Mouse (Mus musculus) retina, adult 2 months (tissue): ENCODE results near the gene Topbp1.
A peak's percentile ranks its signal among the peaks of the same experiment; 100 is the strongest.
"Not testable (repeated sequence)": the region's sequence is repeated elsewhere in the genome, so short reads cannot be mapped to it uniquely, and the experiment has no call there.

ENCODE experiments used
- DNase-seq: peaks from one replicate; pipeline ENCODE4 v3.0.0-alpha.2; 2012; ENCODE audit warnings: low read depth, low spot score

Topbp1 gene

DNA sequence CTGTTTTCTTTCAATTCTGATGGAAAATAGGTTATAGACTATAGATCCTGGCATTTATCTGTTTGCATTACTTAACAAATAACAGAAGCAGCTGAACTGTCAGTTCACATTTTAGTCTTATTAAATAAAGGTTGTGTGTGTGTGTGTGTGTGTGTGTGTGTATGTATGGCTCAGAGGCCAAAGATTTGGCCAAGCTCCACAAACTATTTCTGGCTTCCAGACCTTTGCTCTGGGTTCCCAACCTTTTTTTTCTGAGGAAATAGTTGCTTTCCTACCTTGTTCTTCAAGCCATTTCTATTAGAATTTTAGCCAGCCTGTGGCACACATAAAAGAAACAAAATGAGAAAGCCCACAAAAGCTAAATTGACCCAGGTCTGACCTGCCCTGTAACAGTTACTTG lies 43.8 kb downstream of the Topbp1 start:
- DNase-seq, result no peak

DNA sequence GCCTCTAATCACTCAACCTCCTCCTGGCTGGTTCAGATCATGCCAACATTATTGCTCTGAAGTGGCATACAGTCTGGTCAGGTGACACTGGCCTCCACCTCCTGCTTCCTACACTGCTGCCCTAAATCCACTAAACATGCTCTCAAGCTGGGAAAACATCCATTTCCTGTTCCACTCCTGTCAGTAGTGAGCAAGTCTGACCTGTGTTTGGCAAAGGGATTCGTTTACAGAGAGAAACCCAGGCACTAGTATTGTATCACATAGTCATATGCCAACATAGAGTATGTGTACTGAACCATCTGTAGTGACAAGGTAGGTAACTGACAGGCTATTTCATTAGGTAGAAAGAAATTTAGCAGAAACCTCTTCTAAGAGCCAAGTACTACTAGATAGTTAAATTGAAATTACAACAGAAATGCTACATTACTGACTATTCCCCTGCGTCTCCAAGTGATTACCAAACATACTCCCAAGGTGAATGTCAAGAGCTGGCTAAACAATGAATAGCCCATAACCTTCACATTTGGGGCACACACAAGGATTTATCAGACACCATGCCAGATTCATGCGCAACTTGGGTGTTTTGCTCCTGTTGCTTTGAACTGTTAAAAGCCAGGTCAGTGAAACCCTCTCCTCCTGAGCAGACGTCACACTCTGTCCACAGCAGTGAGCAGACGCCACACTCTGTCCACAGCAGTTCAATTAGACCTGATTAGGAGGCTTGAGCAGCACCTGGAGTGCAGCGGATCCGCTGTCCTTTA lies 48.7 kb downstream of the Topbp1 start:
- not testable (repeated sequence) for DNase-seq

DNA sequence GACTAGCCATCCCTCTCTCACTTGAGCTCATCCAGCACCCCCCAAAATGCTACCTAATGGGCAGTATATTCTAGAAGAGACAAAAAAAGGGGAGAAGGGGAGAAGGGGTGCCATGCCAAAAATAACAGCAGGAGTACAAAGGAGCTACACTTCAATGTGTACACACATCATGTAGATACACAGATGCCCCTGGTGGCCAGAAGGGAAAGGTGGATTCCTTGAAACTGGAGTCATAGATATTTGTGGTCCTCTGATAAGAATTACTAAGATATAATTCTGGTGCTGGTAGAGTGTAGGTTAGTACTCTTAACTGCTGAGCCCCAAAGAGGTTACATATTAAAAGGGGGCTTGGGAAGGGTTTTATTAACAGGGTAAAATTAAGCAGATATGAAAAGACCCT lies 52.9 kb downstream of the Topbp1 start:
- DNase-seq, result no peak

DNA sequence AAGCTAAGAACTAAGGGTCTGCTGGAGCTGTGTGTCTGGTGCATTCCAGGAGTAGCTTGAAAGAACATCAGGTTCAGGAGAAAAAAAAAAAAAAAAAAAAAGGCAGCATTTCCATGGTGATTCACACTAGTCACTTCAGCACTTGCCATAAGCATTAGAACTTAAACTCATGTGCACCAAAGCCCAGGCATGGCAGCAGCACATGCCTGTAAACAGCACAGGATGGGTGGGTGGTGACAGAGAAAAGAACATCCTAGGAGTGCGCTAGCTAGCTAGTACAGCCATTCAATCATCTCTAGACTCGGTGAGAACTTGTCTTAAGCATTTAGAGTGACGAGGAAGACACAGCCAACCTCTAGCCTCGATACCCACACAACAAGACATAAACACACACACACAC lies 53.5 kb downstream of the Topbp1 start:
- DNase-seq, result no peak

DNA sequence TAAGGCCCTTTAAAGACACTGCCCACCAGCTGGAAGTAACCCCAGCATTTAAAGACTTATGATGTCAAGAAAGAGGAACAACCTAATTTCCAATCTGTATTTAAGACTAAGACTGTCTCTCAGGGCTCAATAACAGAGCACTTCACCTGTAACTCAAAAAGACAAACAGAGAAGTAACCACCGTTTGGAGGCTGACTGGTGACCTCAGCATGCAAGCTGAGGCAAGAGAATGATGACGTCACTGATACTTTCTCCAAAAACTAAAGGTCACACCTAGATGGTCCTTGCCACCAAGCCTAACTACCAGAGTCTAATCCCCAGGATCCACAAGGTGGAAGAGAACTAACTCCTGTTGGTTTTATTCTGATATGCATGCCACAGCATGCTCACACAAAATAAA lies 55.6 kb downstream of the Topbp1 start:
- no peak for DNase-seq

DNA sequence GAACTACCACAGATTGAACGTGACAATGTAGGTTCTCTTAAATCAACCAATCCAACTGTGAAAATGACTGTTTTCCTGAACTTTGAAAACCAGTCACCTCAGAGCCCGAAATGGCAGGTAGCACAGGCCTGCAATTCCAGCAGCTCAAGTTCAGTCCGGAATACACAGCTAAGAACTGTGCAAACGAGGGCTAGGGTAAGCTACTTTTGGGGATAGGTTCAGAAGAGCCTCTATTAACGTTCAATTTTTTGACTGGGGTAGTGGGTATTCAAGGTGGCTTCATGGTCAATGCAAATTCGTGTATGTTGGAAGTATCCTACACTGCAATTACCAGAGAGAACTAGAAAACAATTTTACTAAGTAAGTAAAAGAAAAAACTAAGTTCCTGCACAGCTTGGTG lies 58.1 kb downstream of the Topbp1 start:
- no peak for DNase-seq

DNA sequence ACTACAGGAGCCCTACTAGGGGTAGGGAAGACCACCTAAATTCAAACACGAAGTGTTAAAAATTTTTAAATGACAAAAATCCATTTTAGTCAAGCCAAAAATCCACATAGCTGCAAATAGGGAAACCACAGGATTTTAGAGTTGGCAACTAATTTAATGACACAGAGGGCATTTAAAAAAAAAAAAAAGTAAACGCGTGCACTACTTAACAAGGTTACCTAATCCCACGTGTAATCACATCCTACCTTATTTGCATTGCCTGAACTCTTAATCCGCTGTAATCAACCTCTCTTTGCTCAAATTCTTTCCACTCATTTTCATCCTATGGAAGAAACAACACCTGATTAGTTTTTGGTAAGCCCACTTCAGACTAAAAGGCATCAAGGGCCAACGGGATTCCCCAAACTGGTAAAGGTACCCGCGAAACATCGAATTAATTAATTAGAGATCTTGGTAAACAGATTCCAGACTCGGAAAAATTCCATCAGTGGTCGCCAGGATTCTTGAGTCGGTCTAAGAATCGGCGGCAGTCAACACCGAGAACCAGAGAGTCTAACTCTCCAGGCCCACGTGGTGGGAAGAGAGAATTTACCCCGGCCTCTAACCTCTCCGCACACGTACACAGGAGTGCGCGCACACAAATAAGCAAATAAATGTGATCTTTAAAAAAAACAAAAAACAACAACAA lies 58.9 kb downstream of the Topbp1 start:
- no peak for DNase-seq

DNA sequence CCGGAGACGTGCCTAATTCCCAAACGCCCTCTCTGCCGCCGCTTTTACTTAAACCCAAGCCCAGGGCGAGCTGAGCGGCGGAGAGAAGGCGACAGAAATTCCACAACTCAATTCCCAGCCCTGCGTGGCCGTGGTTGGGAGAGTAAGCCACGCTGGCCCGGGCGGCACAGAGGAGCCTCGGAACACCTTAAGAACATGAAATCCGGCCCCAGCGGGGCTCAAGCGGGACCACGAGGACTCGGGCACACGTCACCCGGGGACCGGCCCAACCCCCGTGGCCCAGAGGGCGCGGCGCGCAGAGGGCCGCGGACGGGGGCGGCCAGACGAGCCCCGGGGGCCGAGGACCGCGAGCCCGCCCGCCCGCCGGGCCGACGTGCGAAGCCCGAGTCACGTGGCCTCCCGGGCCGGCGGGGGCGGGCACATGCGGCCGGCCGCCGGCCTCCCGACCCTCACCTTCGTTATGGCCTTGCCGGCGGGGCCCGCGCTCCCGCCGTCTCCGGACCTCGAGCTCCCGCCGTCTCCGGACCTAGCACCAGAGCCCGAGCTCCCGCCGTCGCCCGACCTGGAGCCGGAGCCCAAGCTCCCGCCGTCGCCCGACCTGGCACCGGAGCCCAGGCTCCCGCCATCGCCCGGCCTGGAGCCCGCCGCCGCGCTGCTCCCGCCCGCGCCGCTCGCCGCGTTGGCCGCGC lies 59.7 kb downstream of the Topbp1 start:
- DNase-seq, result no peak

DNA sequence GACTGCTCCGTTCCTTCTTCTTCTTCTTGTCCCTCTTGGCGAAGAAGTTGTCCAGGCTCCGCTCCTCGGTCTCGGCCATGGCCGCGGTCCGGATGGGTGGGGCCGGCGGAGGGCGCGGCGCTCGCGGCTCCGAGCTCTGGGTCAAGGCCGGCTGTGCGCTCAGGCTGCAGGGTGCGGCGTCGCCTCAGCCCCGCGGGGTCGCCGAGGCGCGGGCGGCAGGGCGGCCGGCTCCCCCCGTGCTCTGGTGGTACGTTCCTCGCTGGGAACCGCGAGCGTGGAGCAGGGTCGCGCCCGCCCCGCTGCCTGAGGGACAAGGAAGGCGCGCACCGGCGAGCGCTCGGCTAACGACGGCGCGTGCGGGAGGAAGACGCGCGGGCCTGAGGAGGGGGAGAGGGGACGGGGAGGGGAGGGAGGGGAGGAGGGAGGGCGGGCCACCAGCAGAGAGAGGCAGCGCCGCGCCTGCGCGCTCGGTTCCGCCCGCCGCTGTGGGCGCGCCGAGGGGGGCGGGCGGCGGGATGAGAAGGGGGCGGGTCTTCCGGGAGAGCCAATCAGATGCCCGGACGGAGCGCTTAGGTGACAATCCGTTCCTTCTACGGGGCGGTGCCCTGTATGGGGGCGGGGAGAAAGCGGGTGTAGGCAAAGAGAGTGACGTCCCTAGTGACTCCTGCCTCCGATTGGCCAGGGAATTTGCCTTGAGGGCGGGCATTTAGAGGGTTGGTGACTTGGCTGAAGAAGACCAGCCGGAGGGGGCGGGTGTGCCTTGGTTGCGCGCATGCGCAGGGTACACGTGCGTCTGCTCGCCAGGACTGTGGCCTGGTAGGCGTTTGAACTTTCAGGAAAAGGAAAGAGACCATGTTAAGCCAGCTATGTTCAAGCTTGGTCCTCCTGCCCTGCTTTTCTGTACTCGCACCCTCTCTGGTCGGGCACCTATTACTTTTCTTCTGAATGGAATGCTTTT lies 60.6 kb downstream of the Topbp1 start, which contains the start of gene Cdv3:
Gene Cdv3, minus strand, starts transcription at position 551 of the 958 bp plus-strand sequence.
- peak; percentile 100 for DNase-seq

DNA sequence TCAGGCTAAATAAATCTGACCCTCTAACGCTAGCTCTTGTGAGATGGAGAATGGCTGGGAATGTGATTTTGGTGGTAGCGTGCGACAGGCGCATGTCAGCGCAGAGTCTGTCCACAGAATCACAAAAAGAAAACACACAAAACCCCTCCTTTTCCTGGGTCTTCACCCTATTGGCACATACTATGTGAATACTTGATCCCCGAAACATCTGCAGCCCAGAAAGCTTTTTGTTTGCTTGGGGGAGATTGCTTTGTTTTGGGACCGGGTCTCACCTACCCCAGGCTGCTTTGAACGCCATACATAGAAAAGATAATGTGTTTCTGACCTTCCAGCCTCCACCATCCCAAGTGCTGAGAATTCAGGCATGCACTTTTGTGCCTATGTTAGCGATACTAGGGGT lies 61.3 kb downstream of the Topbp1 start:
- DNase-seq, result no peak

DNA sequence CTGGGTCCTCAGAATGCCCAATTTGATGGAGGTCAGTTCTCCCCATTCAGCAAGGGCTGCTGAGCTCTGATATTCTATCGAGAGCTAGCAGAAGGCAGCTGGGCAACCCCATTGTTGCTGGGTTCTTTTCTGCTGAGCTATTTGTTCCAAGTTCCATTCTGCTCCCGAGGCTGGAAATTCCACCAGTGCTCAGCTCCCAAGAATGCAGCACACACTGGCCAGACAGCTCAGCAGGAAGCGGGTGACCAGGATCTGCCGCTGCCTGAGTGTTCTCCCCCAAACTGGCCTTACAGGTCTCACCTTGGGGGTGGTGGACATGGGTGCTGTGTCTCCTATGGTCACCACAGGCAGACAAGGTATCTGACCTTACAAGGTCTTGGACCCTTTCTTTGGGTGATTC lies 64.9 kb downstream of the Topbp1 start:
- DNase-seq, result no peak

DNA sequence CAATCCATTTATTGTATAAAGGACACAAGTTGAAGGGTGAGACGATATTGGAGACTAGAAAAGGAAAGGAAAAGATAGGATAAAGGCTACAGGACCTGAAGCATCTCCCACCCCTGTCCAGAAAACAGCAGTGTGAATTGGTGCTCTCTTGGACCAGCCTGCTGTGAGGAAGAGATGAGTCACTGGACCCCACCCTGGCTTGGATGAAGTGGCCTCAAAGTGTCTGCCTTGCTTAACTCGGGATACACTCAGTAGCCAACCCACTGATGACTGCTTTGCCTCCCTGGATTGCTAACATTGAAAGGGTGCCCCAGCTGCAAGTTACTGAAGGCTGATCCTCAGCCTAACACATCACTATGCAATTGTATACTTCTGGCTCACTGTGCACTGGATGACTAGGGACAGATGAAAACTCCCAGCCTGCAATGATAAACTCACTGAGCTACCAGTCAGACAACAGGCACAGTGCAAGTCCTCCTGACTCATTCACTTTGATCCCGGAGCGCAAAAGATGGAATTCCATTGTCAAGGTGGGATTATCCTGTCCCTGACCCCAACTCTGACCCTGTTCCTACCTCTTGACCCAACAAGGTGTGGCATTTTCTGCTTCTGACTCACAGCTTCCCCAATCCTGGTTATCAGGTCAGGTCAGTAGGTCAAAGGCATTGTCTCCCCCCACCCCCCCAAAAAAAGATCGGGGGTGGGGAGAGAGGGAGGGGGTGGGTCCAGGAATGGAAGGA lies 67.4 kb downstream of the Topbp1 start:
- DNase-seq, result no peak

DNA sequence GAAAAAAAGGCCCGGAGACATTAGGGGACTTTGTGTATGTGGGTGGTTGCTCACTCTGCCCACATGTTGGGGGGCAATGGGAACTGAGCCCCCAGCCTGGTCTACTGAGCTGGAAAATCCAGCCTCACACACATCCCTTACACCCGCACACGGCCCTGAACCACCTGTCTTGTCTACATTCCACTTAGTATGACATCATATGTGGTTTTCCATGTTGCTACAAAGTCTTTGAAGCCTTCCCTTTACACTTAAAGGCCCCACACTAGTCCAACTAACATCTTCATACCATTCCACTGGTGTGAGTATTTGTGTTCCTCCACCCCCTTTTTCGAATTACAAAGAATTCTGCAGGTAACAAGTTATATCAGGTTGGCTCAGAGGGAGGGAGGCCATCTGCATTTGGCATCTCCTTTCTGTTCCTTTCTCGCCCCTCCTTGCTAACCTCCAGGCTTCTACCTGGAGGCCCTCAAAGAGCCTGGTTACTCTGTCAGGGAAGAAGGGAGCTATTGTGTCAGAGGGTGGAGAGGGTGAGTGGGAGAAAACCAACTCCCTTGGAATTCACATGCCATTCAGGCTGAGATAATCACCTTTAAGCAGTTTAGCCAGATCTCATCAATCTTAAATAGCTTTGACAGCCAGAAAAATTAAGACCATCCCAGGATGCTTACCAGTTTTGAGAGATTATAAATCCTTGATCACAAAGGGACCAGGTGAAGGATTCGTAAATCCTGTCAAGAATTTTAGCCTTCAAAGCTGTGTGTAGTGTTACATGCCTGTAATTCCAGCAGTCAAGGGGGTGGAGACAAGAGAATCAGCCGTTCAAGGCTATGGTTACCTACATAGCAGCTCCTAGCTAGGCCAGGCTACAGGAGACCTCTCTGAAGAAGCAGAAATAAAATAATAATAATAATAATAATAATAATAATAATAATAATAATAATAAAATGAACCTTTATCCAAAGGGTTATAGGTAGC lies 71.6 kb downstream of the Topbp1 start:
- no peak for DNase-seq

DNA sequence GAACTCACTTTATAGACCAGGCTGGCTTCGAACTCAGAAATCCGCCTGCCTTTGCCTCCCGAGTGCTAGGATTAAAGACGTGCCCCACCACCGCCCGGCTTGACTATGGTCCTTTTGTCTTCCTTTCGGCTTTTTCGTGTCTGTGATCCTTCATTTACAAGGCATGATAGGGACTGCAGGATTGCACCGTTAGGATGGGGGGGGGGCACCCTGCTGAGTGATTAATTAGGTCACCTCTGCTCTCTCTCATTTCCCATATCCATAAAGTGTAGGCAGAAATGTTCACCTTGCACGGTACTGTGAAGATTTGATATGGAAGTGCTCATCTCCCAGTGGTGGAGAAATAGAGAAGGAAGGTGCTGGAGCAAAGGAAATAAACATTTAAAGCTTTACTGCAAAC lies 73.7 kb downstream of the Topbp1 start:
- no peak for DNase-seq

DNA sequence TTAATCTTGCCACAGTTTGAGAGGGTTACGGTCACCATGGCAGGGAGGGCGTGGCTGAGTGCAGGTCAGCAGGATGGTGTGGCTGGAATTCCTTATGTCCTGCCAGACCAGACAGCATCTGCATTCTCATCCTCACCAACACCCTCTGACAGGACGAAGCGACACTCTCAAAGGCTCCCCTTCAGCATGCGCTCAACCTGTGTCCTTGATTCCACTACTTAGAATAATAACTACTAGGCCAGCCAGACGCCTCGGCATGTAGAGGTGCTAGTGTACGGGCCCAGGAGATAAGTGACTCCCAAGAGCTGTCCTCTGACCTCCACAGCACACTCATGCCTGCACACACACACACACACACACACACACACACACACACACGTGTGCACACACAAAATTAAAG lies 74.2 kb downstream of the Topbp1 start:
- DNase-seq, result no peak

DNA sequence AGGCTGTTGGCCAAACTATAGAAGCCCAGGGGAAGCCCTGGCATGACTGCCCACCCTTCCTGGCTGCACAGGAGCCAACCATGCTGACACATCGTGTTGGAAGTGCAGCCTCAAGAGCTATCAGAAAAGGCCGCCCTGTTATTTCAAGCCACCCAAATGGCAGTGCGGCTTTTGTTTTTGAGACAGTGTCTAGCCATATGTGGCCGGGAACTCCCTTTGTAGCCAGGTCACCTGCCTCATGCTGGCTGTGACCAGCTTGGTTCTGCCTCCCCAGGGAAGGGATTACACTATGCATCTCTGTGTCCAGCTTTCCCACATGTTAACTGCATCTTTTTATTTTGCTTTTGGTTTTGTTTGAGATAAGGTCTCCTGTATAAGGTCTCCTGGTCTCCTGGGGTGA lies 75.6 kb downstream of the Topbp1 start:
- no peak for DNase-seq

DNA sequence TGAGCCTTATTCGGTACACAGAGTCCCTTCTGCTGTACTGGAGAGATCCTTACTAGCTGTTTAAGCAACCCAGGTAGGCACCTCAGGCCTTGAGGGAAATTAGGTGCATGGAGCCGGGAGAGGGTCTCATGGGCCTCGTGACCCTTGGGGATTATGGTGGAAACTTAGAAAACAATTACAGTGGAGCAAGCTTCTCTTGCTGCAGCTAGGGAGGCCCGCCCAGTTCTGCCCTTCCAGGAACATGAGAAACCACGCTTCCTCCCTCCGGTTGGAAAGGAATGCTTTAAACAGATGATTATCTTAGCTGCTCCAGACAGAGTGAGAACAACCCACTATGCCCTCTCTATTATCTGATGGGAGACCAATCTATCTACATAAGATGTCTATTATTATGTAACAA lies 78.0 kb downstream of the Topbp1 start:
- no peak for DNase-seq

DNA sequence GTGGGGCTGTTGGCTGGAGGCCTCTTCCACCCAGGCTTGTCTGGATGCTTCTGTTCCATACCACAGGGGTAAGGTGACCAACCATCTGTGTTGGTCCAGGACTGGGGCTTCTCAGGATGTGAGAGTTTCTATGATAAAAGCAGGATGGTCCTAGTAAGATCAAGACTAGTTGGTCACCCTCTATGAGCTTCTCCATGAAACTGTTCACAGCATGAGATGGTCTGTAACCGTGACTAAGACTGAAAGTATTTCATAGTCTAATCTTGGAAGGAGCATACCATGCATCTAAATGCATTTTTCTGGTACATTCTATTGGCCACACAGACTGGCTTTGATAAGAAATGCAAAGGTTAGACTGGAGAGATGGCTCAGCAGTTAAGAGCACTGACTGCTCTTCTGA lies 78.6 kb downstream of the Topbp1 start:
- DNase-seq, result no peak

DNA sequence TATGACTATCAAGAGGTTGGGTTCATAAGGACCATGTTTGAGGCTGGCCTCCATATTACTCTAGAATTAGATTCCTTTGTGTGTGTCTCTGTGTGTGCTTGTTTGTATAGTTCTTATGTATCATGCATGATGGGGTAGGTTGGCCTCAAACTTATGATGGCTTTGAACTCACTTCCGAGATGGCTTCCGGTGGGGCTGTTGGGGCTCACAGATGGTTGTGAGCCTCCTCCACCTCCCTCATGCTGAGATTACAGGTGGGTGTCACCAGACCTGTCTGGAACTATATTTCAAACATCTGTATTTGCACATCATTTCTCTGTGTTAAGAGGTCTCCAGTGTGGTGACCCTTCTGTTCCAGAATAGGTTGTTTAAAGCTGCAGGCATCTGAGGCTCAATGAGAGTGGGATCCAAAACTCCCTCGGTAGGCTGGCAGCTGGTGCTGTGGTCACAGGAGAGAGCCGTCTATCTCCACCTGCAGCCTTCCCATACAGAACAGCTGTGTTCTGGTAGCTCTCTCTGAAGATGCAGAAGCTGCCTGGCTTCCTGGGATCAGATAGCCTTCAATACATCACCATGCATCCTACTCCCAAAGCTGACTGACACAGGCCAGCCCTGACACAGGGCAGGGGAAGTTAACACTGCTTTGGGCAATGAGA lies 79.3 kb downstream of the Topbp1 start:
- DNase-seq, result no peak
